Mouse (Mus musculus): ENCODE data around the gene Fam171a1. TPM values are rescaled to one million over a fixed set of nuclear protein-coding genes. Genes with fewer than 3 reads are reported as not detected.

Gene Fam171a1
- polyA plus RNA-seq, 2 experiments, result 1.7 to 2.4 TPM

GRCm38 (mm10) chr2:3108834-3109233 is 5.2 kb upstream of the Fam171a1 start:
- ATAC-seq (ENCODE audit: insufficient read depth), result no peak
- no peak for DNase-seq (ENCODE audit: low read depth in 3 of 3, low spot score in 3 of 3)
- Histone ChIP-seq H3K4me3 (ENCODE audit: insufficient read depth in 1 of 2, low read depth in 2 of 2, low read length in 2 of 2) (no peak overlapping the region), H3K9me3 (ENCODE audit: control insufficient read depth, low read length) (no peaks in the 10 kb centered on the region), H3K36me3 (replicated peaks; ENCODE audit: control insufficient read depth, insufficient read depth, low read depth) (no peaks in the 10 kb centered on the region), H3K4me2 (ENCODE audit: low read depth) (no peak overlapping the region), H3K4me1 (replicated peaks; ENCODE audit: control insufficient read depth in 2 of 2, insufficient read depth in 2 of 2, low read length in 1 of 2) (no peaks in the 10 kb centered on the region; a peak in 1 of 4 replicates), H3K27ac (no peak overlapping the region), H3K9ac (replicated peaks) (no peak overlapping the region), H3K27me3 (ENCODE audit: control insufficient read depth, insufficient read depth, low read length) (no peaks in the 10 kb centered on the region)
- 24% methylated on average over 1 of the region's 1 CpGs for WGBS (ENCODE audit: insufficient replicate concordance)
- TF ChIP-seq CTCF (IDR thresholded peaks at IDR 0.05; ENCODE audit: low read depth) (no peak), EP300 (IDR thresholded peaks at IDR 0.05; ENCODE audit: low read depth) (no peak)

- Histone ChIP-seq H3K4me3 (ENCODE audit: insufficient read depth in 1 of 2, low read depth in 2 of 2, low read length in 2 of 2) (peak overlapping the region in 1 of 2 experiments; percentile 64; a peak in 2 of 4 replicates), H3K36me3 (replicated peaks; ENCODE audit: control insufficient read depth, insufficient read depth, low read depth) (no peaks in the 10 kb centered on the region), H3K9ac (replicated peaks) (no peak overlapping the region), H3K27ac (no peak overlapping the region), H3K27me3 (ENCODE audit: control insufficient read depth, insufficient read depth, low read length) (peaks cover 10% of the 10 kb centered on the region), H3K4me2 (ENCODE audit: low read depth) (peak overlapping the region; percentile 68), H3K9me3 (ENCODE audit: control insufficient read depth, low read length) (no peaks in the 10 kb centered on the region), H3K4me1 (replicated peaks; ENCODE audit: control insufficient read depth in 2 of 2, insufficient read depth in 2 of 2, low read length in 1 of 2) (no peaks in the 10 kb centered on the region)
- ATAC-seq (ENCODE audit: insufficient read depth), result no peak; the same call in 1 of the 2 replicates
- DNase-seq (ENCODE audit: low read depth in 3 of 3, low spot score in 3 of 3), result no peak
- TF ChIP-seq EP300 (IDR thresholded peaks at IDR 0.05; ENCODE audit: low read depth) (no peak), CTCF (IDR thresholded peaks at IDR 0.05; ENCODE audit: low read depth) (no peak)
- 24% methylated on average over 2 of the region's 2 CpGs for WGBS (ENCODE audit: insufficient replicate concordance)
Measured at GRCm38 (mm10) chr2:3117855-3118202, 3.8 kb downstream of the Fam171a1 start.

- under 1% methylated on average over 89 of the region's 93 CpGs for WGBS (ENCODE audit: insufficient replicate concordance)
- peak; percentile 83 for ATAC-seq (ENCODE audit: insufficient read depth)
- H3K27ac ChIP-seq, result no peak overlapping the region
Measured at GRCm38 (mm10) chr2:3118203-3118941, 4.3 kb downstream of the Fam171a1 start.

GRCm38 (mm10) chr2:3118969-3119368 is 4.9 kb downstream of the Fam171a1 start:
- H3K4me2 ChIP-seq (ENCODE audit: low read depth), result peak overlapping the region; percentile 68
- peaks cover 10% of the 10 kb centered on the region for H3K27me3 ChIP-seq (ENCODE audit: control insufficient read depth, insufficient read depth, low read length)
- H3K9me3 ChIP-seq (ENCODE audit: control insufficient read depth, low read length), result no peaks in the 10 kb centered on the region
- DNase-seq (ENCODE audit: low read depth in 3 of 3, low spot score in 3 of 3), result no peak
- H3K9ac ChIP-seq (replicated peaks), result no peak overlapping the region
- no peaks in the 10 kb centered on the region for H3K4me1 ChIP-seq (replicated peaks; ENCODE audit: control insufficient read depth in 2 of 2, insufficient read depth in 2 of 2, low read length in 1 of 2)
- no peak for TF ChIP-seq EP300 (IDR thresholded peaks at IDR 0.05; ENCODE audit: low read depth)
- TF ChIP-seq CTCF (IDR thresholded peaks at IDR 0.05; ENCODE audit: low read depth), result no peak
- peak overlapping the region; percentile 58 to 64 for H3K4me3 ChIP-seq (ENCODE audit: insufficient read depth in 1 of 2, low read depth in 2 of 2, low read length in 2 of 2)
- no peak overlapping the region for H3K27ac ChIP-seq
- ATAC-seq (ENCODE audit: insufficient read depth), result 0 out of 2 replicates have a peak, but pooled peaks have one; percentile 5
- H3K36me3 ChIP-seq (replicated peaks; ENCODE audit: control insufficient read depth, insufficient read depth, low read depth), result no peaks in the 10 kb centered on the region
- WGBS (ENCODE audit: insufficient replicate concordance), result under 1% methylated on average over 13 of the region's 16 CpGs

More at GRCm38 (mm10) chr2:3118203-3118941, 4.3 kb downstream of the Fam171a1 start:
- peaks cover 10% of the 10 kb centered on the region for H3K27me3 ChIP-seq (ENCODE audit: control insufficient read depth, insufficient read depth, low read length)
- TF ChIP-seq CTCF (IDR thresholded peaks at IDR 0.05; ENCODE audit: low read depth) (peak; percentile 54), EP300 (IDR thresholded peaks at IDR 0.05; ENCODE audit: low read depth) (no peak)
- H3K4me3 ChIP-seq (ENCODE audit: insufficient read depth in 1 of 2, low read depth in 2 of 2, low read length in 2 of 2), result peak overlapping the region; percentile 58 to 64
- H3K9ac ChIP-seq (replicated peaks), result peak overlapping the region; percentile 37
- H3K9me3 ChIP-seq (ENCODE audit: control insufficient read depth, low read length), result no peaks in the 10 kb centered on the region
- no peaks in the 10 kb centered on the region for H3K36me3 ChIP-seq (replicated peaks; ENCODE audit: control insufficient read depth, insufficient read depth, low read depth)
- peak in 2 of 3 experiments; percentile 17 to 23 for DNase-seq (ENCODE audit: low read depth in 3 of 3, low spot score in 3 of 3)
- peak overlapping the region; percentile 68 for H3K4me2 ChIP-seq (ENCODE audit: low read depth)
- H3K4me1 ChIP-seq (replicated peaks; ENCODE audit: control insufficient read depth in 2 of 2, insufficient read depth in 2 of 2, low read length in 1 of 2), result no peaks in the 10 kb centered on the region

- no peak overlapping the region for H3K27ac ChIP-seq
- H3K4me1 ChIP-seq (replicated peaks; ENCODE audit: control insufficient read depth in 2 of 2, insufficient read depth in 2 of 2, low read length in 1 of 2), result no peaks in the 10 kb centered on the region
- no peak for TF ChIP-seq CTCF (IDR thresholded peaks at IDR 0.05; ENCODE audit: low read depth)
- TF ChIP-seq EP300 (IDR thresholded peaks at IDR 0.05; ENCODE audit: low read depth), result no peak
Measured at GRCm38 (mm10) chr2:3119371-3119935, 5.4 kb downstream of the Fam171a1 start.

More at GRCm38 (mm10) chr2:3119371-3119935, 5.4 kb downstream of the Fam171a1 start:
- Histone ChIP-seq H3K9me3 (ENCODE audit: control insufficient read depth, low read length) (no peaks in the 10 kb centered on the region), H3K4me2 (ENCODE audit: low read depth) (peak overlapping the region; percentile 68), H3K4me3 (ENCODE audit: insufficient read depth in 1 of 2, low read depth in 2 of 2, low read length in 2 of 2) (no peak overlapping the region), H3K9ac (replicated peaks) (no peak overlapping the region), H3K27me3 (ENCODE audit: control insufficient read depth, insufficient read depth, low read length) (peaks cover 10% of the 10 kb centered on the region), H3K36me3 (replicated peaks; ENCODE audit: control insufficient read depth, insufficient read depth, low read depth) (no peaks in the 10 kb centered on the region)
- no peak for ATAC-seq (ENCODE audit: insufficient read depth)
- DNase-seq (ENCODE audit: low read depth in 3 of 3, low spot score in 3 of 3), result no peak
- WGBS (ENCODE audit: insufficient replicate concordance), result 25% methylated on average over 4 of the region's 4 CpGs

Data from liver, embryonic 14.5 days (tissue).